Mouse (Mus musculus): ENCODE results near the gene Bmp6. TPM values are rescaled to one million over a fixed set of nuclear protein-coding genes. Genes with fewer than 3 reads are reported as not detected.

Bmp6 gene
- polyA plus RNA-seq, 1 experiment from 2014 or later, result 1.0 TPM

DNA sequence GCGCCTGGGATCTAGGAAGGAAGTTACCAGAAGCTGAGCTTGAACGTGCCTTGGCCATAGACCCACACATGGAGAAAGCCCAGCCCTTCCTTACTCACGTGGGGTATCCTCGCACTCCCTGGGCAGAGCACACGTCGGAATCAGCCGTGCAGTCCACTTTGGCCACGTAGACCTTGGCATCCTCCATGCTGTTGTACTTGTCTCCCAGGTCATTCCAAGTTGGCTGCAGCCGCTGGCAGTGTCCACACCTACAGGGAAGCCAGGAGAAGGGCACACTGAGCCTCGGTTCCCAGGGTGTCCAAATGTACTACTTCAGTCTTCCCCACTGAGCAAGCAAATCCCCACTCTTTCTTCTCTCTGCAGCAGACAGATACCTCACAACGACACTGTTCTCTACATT, 178.3 kb downstream of the Bmp6 start:
- 82% methylated on average over 11 of the region's 11 CpGs for WGBS
- Histone ChIP-seq H3K36me3 (ENCODE audit: control insufficient read depth, insufficient read depth, low read length) (0 out of 2 replicates have a peak, but pooled peaks cover 11% of the 10 kb centered on the region), H3K27ac (ENCODE audit: low read length) (peak overlapping the region; percentile 80), H3K27me3 (ENCODE audit: control insufficient read depth, insufficient read depth, low read length) (no peaks in the 10 kb centered on the region), H3K4me3 (replicated peaks; ENCODE audit: low read length) (no peak overlapping the region), H3K9me3 (replicated peaks; ENCODE audit: control insufficient read depth, low read length) (no peaks in the 10 kb centered on the region), H3K4me1 (ENCODE audit: control insufficient read depth, insufficient read depth, low read length) (peaks cover 27% of the 10 kb centered on the region), H3K4me2 (ENCODE audit: low read depth, low read length) (no peak overlapping the region), H3K9ac (ENCODE audit: low read length) (no peak overlapping the region)
- ATAC-seq (ENCODE audit: insufficient read depth, low FRiP score), result no peak

DNA sequence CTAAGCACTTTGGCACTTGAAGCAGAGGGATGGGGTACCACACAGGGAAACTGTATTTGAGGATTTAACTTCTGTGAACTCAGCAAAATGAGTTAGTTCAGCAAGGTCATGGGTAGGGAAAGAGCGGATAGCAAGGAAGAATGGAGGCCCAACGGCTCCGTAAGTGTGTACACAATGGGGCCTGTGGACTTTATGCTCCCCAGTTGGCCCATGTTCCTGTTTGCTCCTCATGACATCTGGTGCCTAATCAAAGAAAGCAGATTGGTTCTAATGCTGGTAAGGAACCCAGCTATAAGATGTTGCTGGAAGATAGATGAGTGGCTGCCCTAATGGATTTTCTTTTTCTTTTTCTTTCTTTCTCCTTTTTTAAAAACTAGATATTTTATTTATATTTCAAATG, 180.4 kb downstream of the Bmp6 start:
- Histone ChIP-seq H3K9me3 (replicated peaks; ENCODE audit: control insufficient read depth, low read length) (no peaks in the 10 kb centered on the region), H3K27ac (ENCODE audit: low read length) (no peak overlapping the region)
- 68% methylated on average over 3 of the region's 3 CpGs for WGBS

GRCm38 (mm10) chr13:38526116-38526515, 181.2 kb downstream of the Bmp6 start:
- no peaks in the 10 kb centered on the region for H3K9me3 ChIP-seq (replicated peaks; ENCODE audit: control insufficient read depth, low read length)
- WGBS, result 67% methylated on average over 2 of the region's 2 CpGs
- no peaks in the 10 kb centered on the region for H3K27me3 ChIP-seq (ENCODE audit: control insufficient read depth, insufficient read depth, low read length)
- H3K4me1 ChIP-seq (ENCODE audit: control insufficient read depth, insufficient read depth, low read length), result peaks cover 33% of the 10 kb centered on the region
- ATAC-seq (ENCODE audit: insufficient read depth, low FRiP score), result no peak
- H3K36me3 ChIP-seq (ENCODE audit: control insufficient read depth, insufficient read depth, low read length), result 0 out of 2 replicates have a peak, but pooled peaks cover 3% of the 10 kb centered on the region
- no peak overlapping the region; the same call in 1 of the 2 replicates for H3K9ac ChIP-seq (ENCODE audit: low read length)
- H3K4me3 ChIP-seq (replicated peaks; ENCODE audit: low read length), result peak overlapping the region; percentile 93; the same call in 1 of the 2 replicates
- no peak overlapping the region for H3K27ac ChIP-seq (ENCODE audit: low read length)
- H3K4me2 ChIP-seq (ENCODE audit: low read depth, low read length), result peak overlapping the region; percentile 71

More for the DNA sequence above, 180.4 kb downstream of the Bmp6 start:
- Histone ChIP-seq H3K4me2 (ENCODE audit: low read depth, low read length) (no peak overlapping the region), H3K4me1 (ENCODE audit: control insufficient read depth, insufficient read depth, low read length) (peaks cover 33% of the 10 kb centered on the region), H3K9ac (ENCODE audit: low read length) (no peak overlapping the region), H3K27me3 (ENCODE audit: control insufficient read depth, insufficient read depth, low read length) (no peaks in the 10 kb centered on the region), H3K4me3 (replicated peaks; ENCODE audit: low read length) (no peak overlapping the region), H3K36me3 (ENCODE audit: control insufficient read depth, insufficient read depth, low read length) (0 out of 2 replicates have a peak, but pooled peaks cover 3% of the 10 kb centered on the region)
- ATAC-seq (ENCODE audit: insufficient read depth, low FRiP score), result no peak

- H3K4me3 ChIP-seq (replicated peaks; ENCODE audit: low read length), result peak overlapping the region; percentile 93
- no peaks in the 10 kb centered on the region for H3K36me3 ChIP-seq (ENCODE audit: control insufficient read depth, insufficient read depth, low read length)
- 7% methylated on average over 15 of the region's 15 CpGs for WGBS
- peaks cover 26% of the 10 kb centered on the region for H3K4me1 ChIP-seq (ENCODE audit: control insufficient read depth, insufficient read depth, low read length)
- peak overlapping the region; percentile 94 for H3K9ac ChIP-seq (ENCODE audit: low read length)
- peak overlapping the region; percentile 71 for H3K4me2 ChIP-seq (ENCODE audit: low read depth, low read length)
- no peaks in the 10 kb centered on the region for H3K27me3 ChIP-seq (ENCODE audit: control insufficient read depth, insufficient read depth, low read length)
- H3K9me3 ChIP-seq (replicated peaks; ENCODE audit: control insufficient read depth, low read length), result no peaks in the 10 kb centered on the region
- ATAC-seq (ENCODE audit: insufficient read depth, low FRiP score), result peak; percentile 4; the same call in 1 of the 2 replicates
- peak overlapping the region; percentile 94 for H3K27ac ChIP-seq (ENCODE audit: low read length)
Measured at GRCm38 (mm10) chr13:38527041-38527796, 182.3 kb downstream of the Bmp6 start.

DNA sequence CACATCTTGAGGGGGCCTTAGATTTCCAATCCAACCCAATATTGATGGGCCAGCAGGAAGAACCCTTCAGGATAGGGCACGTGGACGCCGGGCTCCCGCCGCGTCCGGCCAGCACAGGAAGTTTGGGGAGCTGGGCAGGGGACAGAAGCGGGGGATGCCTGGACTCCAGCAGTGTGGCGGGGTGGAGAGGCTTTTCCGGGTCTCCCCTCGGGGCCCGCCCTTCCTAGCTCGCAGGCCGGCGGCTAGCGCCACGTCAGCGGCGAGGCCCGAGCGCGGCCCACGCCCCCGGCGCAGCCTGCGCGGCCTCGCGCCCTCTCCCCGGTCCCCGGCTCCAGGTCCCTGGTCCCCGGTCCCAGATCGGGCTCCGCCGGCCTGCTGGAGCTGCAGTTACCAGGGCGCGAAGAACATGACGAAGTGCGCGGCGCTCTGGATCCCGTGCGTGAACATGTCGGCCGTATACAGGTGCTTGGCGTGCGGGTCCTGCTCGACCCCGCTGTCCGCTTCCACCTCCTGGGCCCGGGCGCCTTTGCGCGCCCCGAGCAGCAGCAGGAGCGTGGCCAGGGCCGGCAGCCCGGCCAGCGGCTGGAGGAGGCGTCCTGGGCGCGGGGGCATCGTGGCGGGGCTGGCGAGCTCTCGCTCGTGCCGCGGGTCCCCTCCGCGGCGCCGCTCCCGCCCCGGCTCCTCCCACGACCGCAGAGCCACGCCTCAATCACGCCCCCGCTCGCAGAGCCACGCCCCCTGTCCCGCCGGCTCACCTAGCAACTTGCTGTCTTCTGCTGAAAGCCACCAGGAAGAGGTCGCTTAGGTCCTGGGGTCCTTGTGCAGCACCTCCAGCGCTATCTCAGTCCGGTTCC, 183.1 kb downstream of the Bmp6 start:
- ATAC-seq (ENCODE audit: insufficient read depth, low FRiP score), result peak; percentile 94
- H3K27me3 ChIP-seq (ENCODE audit: control insufficient read depth, insufficient read depth, low read length), result no peaks in the 10 kb centered on the region
- H3K27ac ChIP-seq (ENCODE audit: low read length), result peak overlapping the region; percentile 94
- H3K4me1 ChIP-seq (ENCODE audit: control insufficient read depth, insufficient read depth, low read length), result peaks cover 26% of the 10 kb centered on the region
- H3K4me3 ChIP-seq (replicated peaks; ENCODE audit: low read length), result peak overlapping the region; percentile 93
- under 1% methylated on average over 80 of the region's 87 CpGs for WGBS
- H3K36me3 ChIP-seq (ENCODE audit: control insufficient read depth, insufficient read depth, low read length), result no peaks in the 10 kb centered on the region
- H3K4me2 ChIP-seq (ENCODE audit: low read depth, low read length), result peak overlapping the region; percentile 71
- peak overlapping the region; percentile 94 for H3K9ac ChIP-seq (ENCODE audit: low read length)
- no peaks in the 10 kb centered on the region for H3K9me3 ChIP-seq (replicated peaks; ENCODE audit: control insufficient read depth, low read length)

- Histone ChIP-seq H3K9me3 (replicated peaks; ENCODE audit: control insufficient read depth, low read length) (no peaks in the 10 kb centered on the region), H3K4me1 (ENCODE audit: control insufficient read depth, insufficient read depth, low read length) (peaks cover 26% of the 10 kb centered on the region), H3K27ac (ENCODE audit: low read length) (peak within 1 kb of the TSS; percentile 94), H3K27me3 (ENCODE audit: control insufficient read depth, insufficient read depth, low read length) (no peaks in the 10 kb centered on the region), H3K4me2 (ENCODE audit: low read depth, low read length) (peak within 1 kb of the TSS; percentile 71), H3K9ac (ENCODE audit: low read length) (peak within 1 kb of the TSS; percentile 94), H3K4me3 (replicated peaks; ENCODE audit: low read length) (peak within 1 kb of the TSS; percentile 93), H3K36me3 (ENCODE audit: control insufficient read depth, insufficient read depth, low read length) (no peaks in the 10 kb centered on the region)
- no peak for ATAC-seq (ENCODE audit: insufficient read depth, low FRiP score)
- WGBS, result 47% methylated on average over 9 of the region's 9 CpGs
Measured at GRCm38 (mm10) chr13:38528687-38529294, 183.9 kb downstream of the Bmp6 start, which contains the start of gene Txndc5. Gene Txndc5, minus strand, starts transcription at chr13:38528824.

DNA sequence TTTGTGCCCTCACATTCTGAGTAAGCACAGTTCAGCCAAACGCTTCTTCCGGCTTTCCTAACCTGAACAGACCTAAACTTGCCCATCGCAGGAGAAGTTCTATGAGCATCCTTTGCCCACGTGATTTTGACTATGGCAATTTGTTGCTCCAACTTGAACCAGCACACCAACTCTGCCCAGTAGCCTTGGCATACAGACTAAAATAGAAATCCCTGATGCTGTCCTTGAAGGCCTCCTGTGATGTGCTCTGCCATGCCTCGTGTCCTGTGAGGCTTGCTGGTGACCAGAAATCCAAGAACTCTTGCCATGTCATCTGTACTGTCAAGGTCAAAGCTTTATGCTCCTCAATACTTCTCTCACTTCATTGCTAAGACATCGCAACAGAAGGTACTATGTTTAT, 184.7 kb downstream of the Bmp6 start:
- Histone ChIP-seq H3K9me3 (replicated peaks; ENCODE audit: control insufficient read depth, low read length) (no peaks in the 10 kb centered on the region), H3K27ac (ENCODE audit: low read length) (no peak overlapping the region), H3K36me3 (ENCODE audit: control insufficient read depth, insufficient read depth, low read length) (no peaks in the 10 kb centered on the region), H3K4me3 (replicated peaks; ENCODE audit: low read length) (no peak overlapping the region), H3K27me3 (ENCODE audit: control insufficient read depth, insufficient read depth, low read length) (no peaks in the 10 kb centered on the region), H3K9ac (ENCODE audit: low read length) (no peak overlapping the region), H3K4me2 (ENCODE audit: low read depth, low read length) (no peak overlapping the region), H3K4me1 (ENCODE audit: control insufficient read depth, insufficient read depth, low read length) (peaks cover 26% of the 10 kb centered on the region)
- WGBS, result 83% methylated on average over 6 of the region's 6 CpGs
- ATAC-seq (ENCODE audit: insufficient read depth, low FRiP score), result no peak

DNA sequence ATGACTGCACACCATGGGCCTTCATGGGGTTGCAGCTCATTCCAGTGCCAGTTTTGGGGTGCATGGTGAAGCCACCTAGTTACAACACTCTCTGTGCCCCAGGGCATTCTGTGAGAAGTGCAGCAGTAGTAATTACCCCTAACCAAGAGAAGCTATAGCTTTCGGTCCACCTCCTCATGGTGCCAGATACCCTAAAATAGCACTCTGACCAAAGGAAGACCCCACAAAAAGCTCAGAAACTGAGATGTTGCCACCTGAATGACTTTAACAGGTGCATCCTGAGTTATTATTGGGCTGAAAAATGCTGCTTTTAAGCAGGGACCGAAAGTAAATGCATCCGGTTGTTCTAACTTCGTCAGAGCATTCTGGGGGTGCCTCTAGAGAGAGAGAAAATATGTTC, 186.6 kb downstream of the Bmp6 start:
- Histone ChIP-seq H3K4me3 (replicated peaks; ENCODE audit: low read length) (no peak overlapping the region), H3K4me1 (ENCODE audit: control insufficient read depth, insufficient read depth, low read length) (peaks cover 13% of the 10 kb centered on the region), H3K27ac (ENCODE audit: low read length) (no peak overlapping the region), H3K9me3 (replicated peaks; ENCODE audit: control insufficient read depth, low read length) (no peaks in the 10 kb centered on the region), H3K27me3 (ENCODE audit: control insufficient read depth, insufficient read depth, low read length) (no peaks in the 10 kb centered on the region), H3K4me2 (ENCODE audit: low read depth, low read length) (no peak overlapping the region), H3K9ac (ENCODE audit: low read length) (no peak overlapping the region), H3K36me3 (ENCODE audit: control insufficient read depth, insufficient read depth, low read length) (no peaks in the 10 kb centered on the region)
- no peak for ATAC-seq (ENCODE audit: insufficient read depth, low FRiP score)
- WGBS, result 91% methylated on average over 4 of the region's 4 CpGs
